Mouse (Mus musculus) neural tube, embryonic 15.5 days (tissue): ENCODE results near the gene Etfdh. TPM values are rescaled to one million over a fixed set of nuclear protein-coding genes. Genes with fewer than 3 reads are reported as not detected.
"Not testable (repeated sequence)": the region's sequence is repeated elsewhere in the genome, so short reads cannot be mapped to it uniquely, and the experiment has no call there.

Experiments used
- ATAC-seq: fragments of 200-750 bp; cut with Nextera tagmentation; 2 replicates; pipeline ENCODE4 v1.8.0; 2017; ENCODE audit warnings: mild to moderate bottlenecking, moderate TSS enrichment, moderate library complexity; ENCODE audit not compliant: low FRiP score
- H3K27ac ChIP-seq: fragments of 300-500 bp; sonication (generic); replicated peaks from 2 replicates; pipeline ENCODE4 v1.5.1; 2015; ENCODE audit warnings: mild to moderate bottlenecking, inconsistent platforms
- H3K27me3 ChIP-seq: fragments of 300-500 bp; sonication (generic); replicated peaks from 2 replicates; pipeline ENCODE4 v1.6.1; 2015; ENCODE audit warnings: inconsistent platforms
- H3K36me3 ChIP-seq: fragments of 300-500 bp; sonication (generic); 2 replicates; pipeline ENCODE4 v1.6.1; 2015; ENCODE audit warnings: inconsistent platforms
- H3K4me1 ChIP-seq: fragments of 300-500 bp; sonication (generic); 2 replicates; pipeline ENCODE4 v1.6.1; 2015; ENCODE audit warnings: inconsistent platforms
- H3K4me2 ChIP-seq: fragments of 300-500 bp; sonication (generic); 2 replicates; pipeline ENCODE4 v1.6.1; 2015; ENCODE audit warnings: inconsistent platforms, mild to moderate bottlenecking, moderate library complexity
- H3K4me3 ChIP-seq: fragments of 300-500 bp; sonication (generic); replicated peaks from 2 replicates; pipeline ENCODE4 v1.5.1; 2015; ENCODE audit warnings: mild to moderate bottlenecking, inconsistent platforms
- H3K9ac ChIP-seq: fragments of 300-500 bp; sonication (generic); replicated peaks from 2 replicates; pipeline ENCODE4 v1.6.1; 2015; ENCODE audit warnings: mild to moderate bottlenecking, inconsistent platforms
- H3K9me3 ChIP-seq: fragments of 300-500 bp; sonication (generic); replicated peaks from 2 replicates; pipeline ENCODE4 v1.6.1; 2016; ENCODE audit warnings: inconsistent platforms
- WGBS: fragments of 180-500 bp; shearing (Covaris S2); methylation state at CpG from one replicate; pipeline ENCODE4 v1.1.7; 2015; ENCODE audit warnings: mixed read lengths; 5-methylcytosine and 5-hydroxymethylcytosine counted together
- polyA plus RNA-seq: library from polyadenylated mRNA; unstranded; fragments of >200 nt; fragmentation: Nextera tagmentation; extraction: Ambion mirVana; gene quantifications from 2 replicates; pipeline ENCODE4 v1.2.1, GENCODE M21; 2015

Gene Etfdh
- polyA plus RNA-seq, 1 experiment from 2014 or later, result 42.1 TPM

DNA sequence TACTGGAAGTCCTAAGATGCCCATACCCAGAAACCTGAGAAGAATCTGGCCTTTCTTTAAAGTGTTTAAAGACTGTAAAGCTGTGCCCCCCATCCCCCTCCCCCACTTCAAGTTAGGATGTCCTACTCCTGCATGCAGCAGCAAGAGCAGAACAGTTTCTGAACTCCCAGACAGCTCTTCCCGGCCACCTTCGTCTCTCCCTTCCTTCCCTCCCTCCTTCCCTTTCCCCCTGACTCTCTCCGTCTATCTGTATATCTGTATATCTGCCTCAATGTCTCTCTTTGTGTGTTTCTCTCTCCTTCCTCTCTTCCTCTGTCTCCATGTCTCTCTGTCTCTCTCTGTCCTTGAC lies 52.9 kb downstream of the Etfdh start:
- WGBS, result 17% methylated on average over 3 of the region's 3 CpGs
- Histone ChIP-seq H3K27ac (peak overlapping the region; percentile 39; the same call in 1 of the 2 replicates), H3K36me3 (no peaks in the 10 kb centered on the region), H3K4me1 (peaks cover 4% of the 10 kb centered on the region; the same call in 1 of the 2 replicates), H3K4me3 (no peak overlapping the region), H3K9ac (no peak overlapping the region), H3K27me3 (no peaks in the 10 kb centered on the region), H3K9me3 (no peaks in the 10 kb centered on the region), H3K4me2 (no peak overlapping the region)
- peak; percentile 17; the same call in 1 of the 2 replicates for ATAC-seq

GRCm38 (mm10) chr3:79575576-79576467 lies 53.5 kb downstream of the Etfdh start:
- Histone ChIP-seq H3K4me2 (no peak overlapping the region), H3K9me3 (no peaks in the 10 kb centered on the region)
- 20% methylated on average over 10 of the region's 10 CpGs for WGBS

GRCm38 (mm10) chr3:79574336-79574735 lies 55.0 kb downstream of the Etfdh start:
- Histone ChIP-seq H3K27ac (no peak overlapping the region), H3K4me2 (no peak overlapping the region), H3K4me1 (peaks cover 4% of the 10 kb centered on the region; the same call in 1 of the 2 replicates), H3K27me3 (no peaks in the 10 kb centered on the region), H3K36me3 (no peaks in the 10 kb centered on the region), H3K9ac (no peak overlapping the region), H3K4me3 (no peak overlapping the region), H3K9me3 (no peaks in the 10 kb centered on the region)
- WGBS, result 87% methylated on average over 3 of the region's 3 CpGs
- no peak for ATAC-seq

More at GRCm38 (mm10) chr3:79575576-79576467, 53.5 kb downstream of the Etfdh start:
- H3K27me3 ChIP-seq, result no peaks in the 10 kb centered on the region
- peak overlapping the region; percentile 39; the same call in 1 of the 2 replicates for H3K27ac ChIP-seq
- H3K4me3 ChIP-seq, result no peak overlapping the region
- ATAC-seq, result peak; percentile 32
- H3K4me1 ChIP-seq, result peaks cover 4% of the 10 kb centered on the region; the same call in 1 of the 2 replicates
- no peaks in the 10 kb centered on the region for H3K36me3 ChIP-seq
- H3K9ac ChIP-seq, result no peak overlapping the region

- not testable (repeated sequence) for H3K36me3 ChIP-seq, H3K4me1 ChIP-seq, ATAC-seq, H3K9me3 ChIP-seq, H3K9ac ChIP-seq, H3K27me3 ChIP-seq, H3K4me3 ChIP-seq, H3K27ac ChIP-seq, H3K4me2 ChIP-seq
- WGBS, result 96% methylated on average over 5 of the region's 5 CpGs
Measured at GRCm38 (mm10) chr3:79573376-79573775, 55.9 kb downstream of the Etfdh start.

- Histone ChIP-seq H3K27ac (no peak overlapping the region), H3K27me3 (no peaks in the 10 kb centered on the region), H3K36me3 (no peaks in the 10 kb centered on the region), H3K9me3 (no peaks in the 10 kb centered on the region), H3K4me1 (peaks cover 12% of the 10 kb centered on the region), H3K9ac (no peak overlapping the region), H3K4me2 (no peak overlapping the region), H3K4me3 (no peak overlapping the region)
- 68% methylated on average over 3 of the region's 3 CpGs for WGBS
- no peak for ATAC-seq
Measured at GRCm38 (mm10) chr3:79572399-79572798, 56.9 kb downstream of the Etfdh start.

- Histone ChIP-seq H3K4me3 (no peak overlapping the region), H3K4me1 (peaks cover 30% of the 10 kb centered on the region), H3K27ac (no peak overlapping the region), H3K27me3 (no peaks in the 10 kb centered on the region), H3K9me3 (no peaks in the 10 kb centered on the region), H3K4me2 (no peak overlapping the region), H3K36me3 (no peaks in the 10 kb centered on the region), H3K9ac (no peak overlapping the region)
- WGBS, result 85% methylated on average over 3 of the region's 3 CpGs
- no peak for ATAC-seq
Measured at GRCm38 (mm10) chr3:79569351-79569681, 60.0 kb downstream of the Etfdh start.

DNA sequence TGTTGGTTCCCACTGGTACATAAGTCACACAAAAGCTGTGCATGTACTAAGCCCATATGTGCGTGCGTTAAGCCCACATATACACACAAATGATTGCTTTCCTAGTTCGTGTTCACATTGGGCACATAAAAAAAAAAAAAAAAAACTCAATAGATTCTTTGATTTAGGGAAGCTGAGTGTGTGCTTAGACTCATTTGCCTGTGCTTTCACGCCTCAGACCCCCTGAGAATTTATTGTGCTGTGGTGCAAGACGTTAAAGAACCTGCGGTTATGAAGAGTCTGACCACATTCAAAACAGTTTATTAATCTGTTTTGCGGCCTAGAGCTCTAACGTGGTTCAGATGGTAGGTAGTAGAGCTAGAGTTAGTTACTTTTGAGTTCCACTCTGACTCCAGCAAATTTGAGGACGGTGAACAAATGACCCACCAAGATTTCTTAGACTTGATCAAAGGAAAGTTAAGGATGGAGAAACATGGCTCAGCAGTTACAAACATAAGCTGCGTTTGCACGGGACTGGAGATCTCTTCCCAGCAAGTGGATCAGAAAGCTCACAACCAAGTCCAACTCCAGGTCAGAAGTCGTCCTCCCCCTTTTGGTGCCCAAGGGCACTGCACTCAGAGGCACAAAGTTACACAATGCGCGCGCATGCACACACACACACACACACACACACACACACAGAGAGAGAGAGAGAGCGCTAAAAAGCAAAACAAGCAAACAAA lies 60.5 kb downstream of the Etfdh start:
- 80% methylated on average over 16 of the region's 16 CpGs for WGBS
- H3K4me3 ChIP-seq, result peak overlapping the region; percentile 65
- peak overlapping the region; percentile 81; the same call in 1 of the 2 replicates for H3K27ac ChIP-seq
- H3K9me3 ChIP-seq, result no peaks in the 10 kb centered on the region
- no peak for ATAC-seq
- H3K27me3 ChIP-seq, result no peaks in the 10 kb centered on the region
- no peaks in the 10 kb centered on the region for H3K36me3 ChIP-seq
- H3K4me1 ChIP-seq, result peaks cover 30% of the 10 kb centered on the region
- H3K9ac ChIP-seq, result no peak overlapping the region
- H3K4me2 ChIP-seq, result peak overlapping the region; percentile 89

GRCm38 (mm10) chr3:79567703-79568362 lies 61.5 kb downstream of the Etfdh start, which contains the start of gene Fnip2:
TSS of gene Fnip2 (minus strand) at chr3:79567796.
- Histone ChIP-seq H3K27ac (peak within 1 kb of the TSS; percentile 81), H3K4me2 (peak within 1 kb of the TSS; percentile 89), H3K4me3 (peak within 1 kb of the TSS; percentile 65), H3K27me3 (no peaks in the 10 kb centered on the region), H3K4me1 (peaks cover 35% of the 10 kb centered on the region), H3K9me3 (no peaks in the 10 kb centered on the region), H3K9ac (peak within 1 kb of the TSS; percentile 69), H3K36me3 (no peaks in the 10 kb centered on the region)
- ATAC-seq, result peak; percentile 95
- under 1% methylated on average over 48 of the region's 55 CpGs for WGBS

- H3K4me1 ChIP-seq, result peaks cover 35% of the 10 kb centered on the region
- H3K9me3 ChIP-seq, result no peaks in the 10 kb centered on the region
- no peaks in the 10 kb centered on the region for H3K27me3 ChIP-seq
- no peaks in the 10 kb centered on the region for H3K36me3 ChIP-seq
- ATAC-seq, result peak; percentile 54
- H3K27ac ChIP-seq, result peak overlapping the region; percentile 81
- H3K4me3 ChIP-seq, result peak overlapping the region; percentile 65
- 2% methylated on average over 56 of the region's 60 CpGs for WGBS
- H3K4me2 ChIP-seq, result peak overlapping the region; percentile 89
- peak overlapping the region; percentile 69 for H3K9ac ChIP-seq
Measured at GRCm38 (mm10) chr3:79566716-79567691, 62.3 kb downstream of the Etfdh start.

DNA sequence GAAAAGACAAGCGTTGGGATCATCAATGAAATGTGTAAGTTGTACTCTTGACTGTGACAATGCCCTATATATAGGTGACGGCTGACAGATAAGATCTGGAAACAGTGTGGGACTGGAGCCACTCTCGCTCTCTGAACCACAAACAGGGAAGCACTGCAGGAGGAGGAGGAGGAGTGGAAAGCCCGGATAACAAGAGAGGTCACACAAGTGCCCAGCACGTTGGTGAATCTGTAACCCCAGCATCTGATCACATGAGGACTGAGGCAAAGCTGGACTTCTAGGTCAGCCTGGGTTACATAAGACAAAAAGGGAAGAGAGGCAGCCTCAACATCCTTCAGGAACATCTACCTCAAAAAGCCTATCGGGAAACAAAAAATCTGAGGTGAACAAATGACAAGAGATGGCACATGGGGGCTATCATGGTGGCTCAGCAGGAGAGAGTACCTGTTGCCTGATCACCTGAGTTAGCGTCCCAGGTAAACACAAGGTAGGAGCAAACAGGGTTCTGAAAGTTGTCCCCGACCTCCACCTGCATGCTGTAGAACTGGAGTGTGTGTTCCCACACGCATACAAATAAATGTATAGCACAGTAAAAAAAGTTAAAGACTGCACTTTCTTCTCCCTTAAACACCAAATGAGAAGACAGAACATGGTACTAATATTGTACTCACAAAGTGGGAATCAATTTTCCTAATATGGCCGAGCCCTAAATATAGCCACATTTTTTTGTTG lies 64.3 kb downstream of the Etfdh start:
- Histone ChIP-seq H3K4me3 (no peak overlapping the region), H3K27ac (no peak overlapping the region), H3K4me2 (no peak overlapping the region), H3K4me1 (peaks cover 35% of the 10 kb centered on the region), H3K9me3 (no peaks in the 10 kb centered on the region), H3K9ac (no peak overlapping the region), H3K27me3 (no peaks in the 10 kb centered on the region), H3K36me3 (no peaks in the 10 kb centered on the region)
- WGBS, result 86% methylated on average over 10 of the region's 10 CpGs
- no peak for ATAC-seq
